Mouse (Mus musculus): ENCODE data around the gene Lmbr1. TPM values are rescaled to one million over a fixed set of nuclear protein-coding genes. Genes with fewer than 3 reads are reported as not detected.

Lmbr1 gene
- polyA plus RNA-seq, 1 experiment from 2014 or later = 14.0 TPM

DNA sequence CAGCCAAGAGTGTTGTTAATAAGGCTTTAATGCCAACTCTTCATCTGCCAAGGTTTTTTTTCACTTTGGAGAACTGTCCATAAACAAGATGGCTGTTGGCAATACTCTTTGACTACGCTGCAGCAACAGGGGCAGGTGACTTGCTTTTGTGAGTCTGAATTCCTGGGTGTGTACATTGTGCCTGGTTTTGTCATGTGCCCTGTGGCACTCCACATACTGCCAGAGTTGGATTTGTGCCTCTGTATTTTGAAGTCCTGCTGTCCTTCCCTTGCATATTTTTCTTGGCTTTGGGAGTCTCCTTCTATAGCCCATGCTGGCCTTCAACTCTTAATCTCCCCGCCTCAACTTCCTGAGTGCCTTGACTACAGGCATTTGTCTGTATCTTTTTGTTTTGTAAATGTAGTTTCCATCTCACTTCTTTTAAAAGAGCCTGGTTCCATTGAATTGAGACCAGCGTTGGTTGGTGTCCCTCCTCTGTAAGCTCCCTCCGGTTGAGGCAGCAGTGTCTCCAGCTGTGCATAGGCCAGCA is 179.2 kb downstream of the Lmbr1 start:
- WGBS = 85% methylated on average over 4 of the region's 4 CpGs
- ATAC-seq = no peak
- TF ChIP-seq CTCF (IDR thresholded peaks at IDR 0.05) = no peak
- TF ChIP-seq EP300 (IDR thresholded peaks at IDR 0.05) = no peak

DNA sequence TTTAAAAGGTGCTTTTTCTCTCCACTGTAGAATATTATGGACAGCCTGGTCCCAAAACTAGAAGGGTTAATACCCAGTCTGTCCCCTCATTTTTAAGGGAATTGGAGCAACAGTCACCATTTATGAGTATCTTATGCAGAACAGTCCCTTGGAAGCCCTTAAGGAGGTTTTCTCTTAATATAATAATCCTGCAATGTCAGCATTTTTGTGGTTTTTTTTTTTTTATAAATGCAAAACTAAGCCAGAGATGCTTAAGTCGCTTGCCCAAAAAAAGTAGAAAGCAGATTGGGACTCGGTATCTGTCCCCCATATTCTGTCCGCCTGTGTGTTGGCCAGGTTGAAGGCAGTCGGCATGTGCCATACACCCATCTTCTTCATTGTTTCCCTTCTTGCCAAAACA is 181.0 kb downstream of the Lmbr1 start:
- Histone ChIP-seq H3K27me3 (replicated peaks; ENCODE audit: insufficient read depth, low read length) (no peaks in the 10 kb centered on the region), H3K4me3 (ENCODE audit: low read depth, low read length) (no peak overlapping the region), H3K36me3 (ENCODE audit: insufficient read depth, low read length) (no peaks in the 10 kb centered on the region), H3K4me1 (ENCODE audit: insufficient read depth, low read depth, low read length) (no peaks in the 10 kb centered on the region; the same call in 1 of the 2 replicates), H3K9me3 (ENCODE audit: low read length) (no peaks in the 10 kb centered on the region), H3K4me2 (replicated peaks; ENCODE audit: low read depth, low read length) (no peak overlapping the region), H3K9ac (replicated peaks; ENCODE audit: low read depth) (no peak overlapping the region), H3K27ac (ENCODE audit: low read length) (no peak overlapping the region)
- WGBS = 91% methylated on average over 4 of the region's 4 CpGs
- DNase-seq (ENCODE audit: low spot score) = no peak
- TF ChIP-seq EP300 (IDR thresholded peaks at IDR 0.05) = no peak
- TF ChIP-seq CTCF (IDR thresholded peaks at IDR 0.05) = no peak
- ATAC-seq = no peak

More for the DNA sequence above, 179.2 kb downstream of the Lmbr1 start:
- Histone ChIP-seq H3K27ac (ENCODE audit: low read length) (no peak overlapping the region), H3K27me3 (replicated peaks; ENCODE audit: insufficient read depth, low read length) (no peaks in the 10 kb centered on the region), H3K4me2 (replicated peaks; ENCODE audit: low read depth, low read length) (no peak overlapping the region), H3K4me3 (ENCODE audit: low read depth, low read length) (no peak overlapping the region), H3K4me1 (ENCODE audit: insufficient read depth, low read depth, low read length) (no peaks in the 10 kb centered on the region; the same call in 1 of the 2 replicates), H3K9ac (replicated peaks; ENCODE audit: low read depth) (no peak overlapping the region), H3K9me3 (ENCODE audit: low read length) (no peaks in the 10 kb centered on the region), H3K36me3 (ENCODE audit: insufficient read depth, low read length) (no peaks in the 10 kb centered on the region)
- no peak for DNase-seq (ENCODE audit: low spot score)

DNA sequence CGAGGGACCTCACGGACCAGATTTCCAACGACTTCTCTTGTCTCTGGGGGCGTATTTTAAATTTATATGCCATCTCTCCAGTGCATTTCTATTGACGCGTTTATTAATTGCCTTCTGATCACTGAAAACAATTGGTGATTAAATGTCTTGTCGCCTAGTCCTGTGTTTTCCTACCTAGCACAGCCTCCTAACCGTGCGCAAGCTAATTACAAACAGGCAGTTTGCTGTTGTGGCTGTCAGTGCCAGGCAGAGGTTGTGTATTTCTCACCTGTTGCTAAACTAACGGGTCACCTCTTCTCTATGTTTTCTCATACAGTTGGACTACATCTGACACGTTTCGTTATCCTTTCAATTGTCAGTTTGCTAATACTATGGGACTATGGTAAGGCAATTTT is 181.9 kb downstream of the Lmbr1 start:
- no peaks in the 10 kb centered on the region for H3K27me3 ChIP-seq (replicated peaks; ENCODE audit: insufficient read depth, low read length)
- peak overlapping the region; percentile 50 for H3K4me3 ChIP-seq (ENCODE audit: low read depth, low read length)
- H3K27ac ChIP-seq (ENCODE audit: low read length) = 0 out of 2 replicates have a peak overlapping the region, but pooled peaks have one; percentile 52
- H3K9ac ChIP-seq (replicated peaks; ENCODE audit: low read depth) = 0 out of 2 replicates have a peak overlapping the region, but pooled peaks have one; percentile 20
- H3K4me2 ChIP-seq (replicated peaks; ENCODE audit: low read depth, low read length) = peak overlapping the region; percentile 78
- TF ChIP-seq EP300 (IDR thresholded peaks at IDR 0.05) = no peak
- TF ChIP-seq CTCF (IDR thresholded peaks at IDR 0.05) = no peak
- DNase-seq (ENCODE audit: low spot score) (no peak), ATAC-seq (no peak)
- no peaks in the 10 kb centered on the region; the same call in 1 of the 2 replicates for H3K4me1 ChIP-seq (ENCODE audit: insufficient read depth, low read depth, low read length)
- no peaks in the 10 kb centered on the region for H3K9me3 ChIP-seq (ENCODE audit: low read length)
- 9% methylated on average over 12 of the region's 12 CpGs for WGBS
- H3K36me3 ChIP-seq (ENCODE audit: insufficient read depth, low read length) = no peaks in the 10 kb centered on the region

DNA sequence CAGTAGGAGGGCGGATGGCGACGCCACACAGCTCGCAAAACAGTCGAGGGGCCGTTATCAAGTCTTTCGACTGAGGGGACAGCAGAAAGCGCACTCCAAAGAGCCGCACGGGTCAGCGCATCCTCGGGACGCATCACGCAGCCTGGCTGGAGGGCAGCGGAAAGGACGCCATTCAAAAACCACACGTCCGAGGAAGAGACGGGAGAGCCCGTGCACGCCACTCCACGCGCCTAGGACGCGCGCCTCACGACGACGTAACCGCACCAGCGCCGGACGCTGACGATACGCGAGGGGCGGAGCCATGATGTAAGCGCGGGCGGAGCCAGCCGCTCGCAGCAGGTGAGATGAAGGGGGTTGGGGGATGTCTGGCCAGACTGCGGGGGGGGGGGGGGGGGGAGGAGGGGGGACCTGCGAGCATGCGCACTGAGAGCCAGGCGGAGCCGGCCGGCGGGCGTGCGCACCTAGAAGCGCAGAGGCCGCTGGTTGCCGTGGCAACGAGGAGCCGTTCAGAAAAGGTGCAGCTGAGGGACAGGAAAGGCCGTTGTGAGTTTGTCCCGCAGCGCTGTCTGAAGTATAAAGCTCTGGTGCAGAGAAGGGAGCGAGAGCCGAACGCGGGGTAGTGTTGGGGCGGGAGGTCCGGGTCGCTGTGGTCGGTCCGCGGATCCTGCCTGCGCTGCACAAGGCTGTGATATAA is 182.5 kb downstream of the Lmbr1 start, which contains the start of gene Rnf32:
Rnf32 (plus strand) TSS at position 423 of the 694 bp plus-strand sequence.
- H3K36me3 ChIP-seq (ENCODE audit: insufficient read depth, low read length) = no peaks in the 10 kb centered on the region
- peak within 1 kb of the TSS; percentile 20; the same call in 1 of the 2 replicates for H3K9ac ChIP-seq (replicated peaks; ENCODE audit: low read depth)
- no peak for TF ChIP-seq CTCF (IDR thresholded peaks at IDR 0.05)
- no peak for TF ChIP-seq EP300 (IDR thresholded peaks at IDR 0.05)
- H3K9me3 ChIP-seq (ENCODE audit: low read length) = no peaks in the 10 kb centered on the region
- H3K27me3 ChIP-seq (replicated peaks; ENCODE audit: insufficient read depth, low read length) = no peaks in the 10 kb centered on the region
- peak within 1 kb of the TSS; percentile 55; the same call in 1 of the 2 replicates for H3K27ac ChIP-seq (ENCODE audit: low read length)
- under 1% methylated on average over 54 of the region's 70 CpGs for WGBS
- DNase-seq (ENCODE audit: low spot score) = peak; percentile 88
- H3K4me2 ChIP-seq (replicated peaks; ENCODE audit: low read depth, low read length) = peak within 1 kb of the TSS; percentile 78
- peak within 1 kb of the TSS; percentile 50 for H3K4me3 ChIP-seq (ENCODE audit: low read depth, low read length)
- ATAC-seq = peak; percentile 98
- no peaks in the 10 kb centered on the region; the same call in 1 of the 2 replicates for H3K4me1 ChIP-seq (ENCODE audit: insufficient read depth, low read depth, low read length)

DNA sequence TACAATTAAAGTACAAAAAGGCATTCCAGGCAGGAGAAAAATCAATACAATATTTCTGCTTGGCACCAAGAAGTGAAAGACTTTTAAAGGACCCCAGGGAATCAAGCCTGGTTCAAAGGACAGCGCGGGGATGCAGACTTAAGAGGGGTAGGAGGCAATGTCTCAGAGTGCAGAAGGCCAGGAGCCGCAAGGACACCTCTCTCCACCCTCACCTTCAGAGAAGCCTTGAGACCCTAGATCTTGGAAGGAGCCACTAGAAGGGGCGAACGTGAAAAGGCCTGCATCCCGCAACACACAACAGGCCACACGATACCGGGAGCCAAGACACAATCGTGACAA is 183.0 kb downstream of the Lmbr1 start:
- H3K36me3 ChIP-seq (ENCODE audit: insufficient read depth, low read length) = no peaks in the 10 kb centered on the region
- H3K4me1 ChIP-seq (ENCODE audit: insufficient read depth, low read depth, low read length) = no peaks in the 10 kb centered on the region; the same call in 1 of the 2 replicates
- H3K4me2 ChIP-seq (replicated peaks; ENCODE audit: low read depth, low read length) = peak overlapping the region; percentile 78
- ATAC-seq (peak; percentile 11), DNase-seq (ENCODE audit: low spot score) (peak; percentile 11)
- TF ChIP-seq CTCF (IDR thresholded peaks at IDR 0.05) (no peak), EP300 (IDR thresholded peaks at IDR 0.05) (no peak)
- peak overlapping the region; percentile 13; the same call in 1 of the 2 replicates for H3K9ac ChIP-seq (replicated peaks; ENCODE audit: low read depth)
- H3K27me3 ChIP-seq (replicated peaks; ENCODE audit: insufficient read depth, low read length) = no peaks in the 10 kb centered on the region
- peak overlapping the region; percentile 55; the same call in 1 of the 2 replicates for H3K27ac ChIP-seq (ENCODE audit: low read length)
- H3K4me3 ChIP-seq (ENCODE audit: low read depth, low read length) = peak overlapping the region; percentile 50
- 9% methylated on average over 9 of the region's 9 CpGs for WGBS
- no peaks in the 10 kb centered on the region for H3K9me3 ChIP-seq (ENCODE audit: low read length)

DNA sequence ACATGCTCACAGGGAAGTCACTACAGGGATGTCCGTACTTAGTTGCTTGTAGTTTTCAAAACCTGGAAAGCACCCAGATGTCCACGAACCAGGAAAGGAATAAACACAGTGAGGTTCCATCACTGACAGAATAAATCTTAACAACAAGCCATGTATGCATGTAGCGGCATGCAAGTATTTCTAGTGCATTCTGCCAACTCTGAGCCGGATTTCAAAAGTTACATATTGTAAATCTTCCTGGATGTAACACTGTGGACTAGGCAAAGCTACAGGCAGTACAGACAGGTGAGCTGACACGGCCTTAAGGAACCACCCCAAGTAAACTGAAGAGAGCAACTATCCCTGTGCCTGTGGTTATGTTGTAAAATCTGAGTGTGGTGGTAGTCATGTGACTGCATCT is 191.4 kb downstream of the Lmbr1 start:
- Histone ChIP-seq H3K4me1 (ENCODE audit: insufficient read depth, low read depth, low read length) (no peaks in the 10 kb centered on the region; the same call in 1 of the 2 replicates), H3K4me3 (ENCODE audit: low read depth, low read length) (no peak overlapping the region), H3K36me3 (ENCODE audit: insufficient read depth, low read length) (no peaks in the 10 kb centered on the region), H3K27ac (ENCODE audit: low read length) (no peak overlapping the region), H3K27me3 (replicated peaks; ENCODE audit: insufficient read depth, low read length) (no peaks in the 10 kb centered on the region), H3K9me3 (ENCODE audit: low read length) (no peaks in the 10 kb centered on the region), H3K9ac (replicated peaks; ENCODE audit: low read depth) (no peak overlapping the region), H3K4me2 (replicated peaks; ENCODE audit: low read depth, low read length) (no peak overlapping the region)
- 50% methylated on average over 5 of the region's 5 CpGs for WGBS
- ATAC-seq = no peak
- no peak for DNase-seq (ENCODE audit: low spot score)
- TF ChIP-seq CTCF (IDR thresholded peaks at IDR 0.05) (no peak), EP300 (IDR thresholded peaks at IDR 0.05) (no peak)

Small RNA genes within 50 kb of the gene (microRNA-seq; reads per million reads assigned to microRNA genes)
- not detected for gene Gm23801

Other genes starting within 250 kb of the Lmbr1 start
- 2.3 and 5.2 TPM in 2 replicates for gene Rnf32, start 182.4 kb downstream of the Lmbr1 start, polyA plus RNA-seq (2015; fragmentation: Nextera tagmentation; extraction: Ambion mirVana)
- gene Nom1, start 56.3 kb upstream of the Lmbr1 start, polyA plus RNA-seq (2015; fragmentation: Nextera tagmentation; extraction: Ambion mirVana) = 16.3 and 17.6 TPM in 2 replicates
- gene Mnx1, start 100.1 kb upstream of the Lmbr1 start, polyA plus RNA-seq (2015; fragmentation: Nextera tagmentation; extraction: Ambion mirVana) = not detected in 2 replicates
- gene Ube3c, start 190.9 kb upstream of the Lmbr1 start, polyA plus RNA-seq (2015; fragmentation: Nextera tagmentation; extraction: Ambion mirVana) = 13.2 and 13.8 TPM in 2 replicates

Data from lung, postnatal 0 days (tissue).